Mouse (Mus musculus) spleen, postnatal 0 days (tissue): ENCODE data around the gene AC109138.7. TPM values are rescaled to one million over a fixed set of nuclear protein-coding genes. Genes with fewer than 3 reads are reported as not detected.

Experiments
- polyA plus RNA-seq: library from polyadenylated mRNA; unstranded; fragments of >200 nt; fragmentation: Nextera tagmentation; extraction: Ambion mirVana; gene quantifications from 2 replicates; pipeline ENCODE4 v1.2.1, GENCODE M21; 2015

The AC109138.7 gene
- polyA plus RNA-seq = not detected in 2 replicates

DNA sequence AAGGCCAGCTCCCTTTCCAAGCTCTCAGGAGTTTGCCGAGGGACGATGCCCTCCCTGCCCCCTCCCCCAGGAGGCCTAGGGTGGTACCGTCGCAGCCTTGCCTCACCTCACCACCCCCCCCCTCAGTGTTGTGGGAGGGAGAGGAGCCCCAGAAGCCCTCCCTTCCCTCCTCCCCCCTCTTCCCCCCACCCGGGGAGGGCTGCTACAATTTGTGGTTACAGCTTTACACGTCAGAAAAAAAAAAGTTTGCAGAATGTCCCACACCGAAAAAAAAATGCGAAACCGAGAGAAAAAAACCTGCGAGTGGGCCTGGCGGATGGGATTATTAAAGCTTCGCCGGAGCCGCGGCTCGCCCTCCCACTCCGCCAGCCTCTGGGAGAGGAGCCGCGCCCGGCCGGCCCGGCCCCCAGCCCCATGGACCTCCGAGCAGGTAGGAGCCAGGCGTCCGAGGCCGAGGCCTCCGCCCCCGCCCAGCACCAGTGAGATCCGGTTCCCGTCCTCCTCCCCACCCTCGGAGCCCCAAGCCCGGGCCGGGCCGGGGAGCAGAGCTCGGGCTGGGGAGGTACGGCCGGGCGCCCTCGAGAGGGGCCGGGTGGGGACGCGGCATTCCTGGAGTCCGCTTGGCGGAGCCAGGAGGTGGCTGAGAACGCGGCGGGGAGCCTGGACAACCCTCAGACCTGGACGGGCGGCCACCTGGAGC lies at the start of gene AC109138.7, which contains the start of gene Clcf1:
Gene AC109138.7, plus strand, starts transcription at position 287 of the 700 bp plus-strand sequence.
Gene Clcf1, plus strand, starts transcription at position 168 of the 700 bp plus-strand sequence.

DNA sequence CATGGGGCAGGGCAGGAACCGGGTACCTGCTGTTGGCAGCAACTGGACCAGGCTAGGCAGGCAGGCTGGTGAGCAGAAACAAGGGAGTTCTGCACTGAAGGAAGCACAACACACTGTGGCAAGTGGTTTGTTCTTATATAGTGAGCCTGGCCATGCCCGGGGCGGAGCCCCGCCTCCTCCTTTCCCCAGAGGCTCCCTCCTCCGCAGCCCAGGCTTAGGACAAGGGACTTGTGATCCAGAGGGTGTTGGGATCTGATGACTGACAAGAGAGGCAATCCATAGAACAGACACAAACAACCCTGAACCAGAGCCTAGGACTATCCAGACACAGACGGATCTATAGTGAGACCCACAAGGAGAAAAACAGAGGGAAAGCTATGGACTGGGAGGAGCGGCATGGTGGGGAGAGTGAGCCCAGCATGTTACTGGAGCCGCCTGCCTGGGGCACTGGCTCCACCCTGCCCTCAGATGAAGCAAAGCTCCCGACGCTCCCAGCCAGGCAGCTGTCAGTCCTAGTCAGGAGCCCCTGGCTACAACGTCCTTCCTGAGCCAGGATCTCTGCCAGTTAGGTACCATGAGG lies 38.7 kb upstream of the AC109138.7 start, which contains the start of gene Carns1:
Gene Carns1, minus strand, starts transcription at position 112 of the 580 bp plus-strand sequence.

GRCm38 (mm10) chr19:4190831-4191334 lies 23.3 kb upstream of the AC109138.7 start, which contains the start of gene Tbc1d10c:
Tbc1d10c (minus strand) TSS chr19:4191284.

DNA sequence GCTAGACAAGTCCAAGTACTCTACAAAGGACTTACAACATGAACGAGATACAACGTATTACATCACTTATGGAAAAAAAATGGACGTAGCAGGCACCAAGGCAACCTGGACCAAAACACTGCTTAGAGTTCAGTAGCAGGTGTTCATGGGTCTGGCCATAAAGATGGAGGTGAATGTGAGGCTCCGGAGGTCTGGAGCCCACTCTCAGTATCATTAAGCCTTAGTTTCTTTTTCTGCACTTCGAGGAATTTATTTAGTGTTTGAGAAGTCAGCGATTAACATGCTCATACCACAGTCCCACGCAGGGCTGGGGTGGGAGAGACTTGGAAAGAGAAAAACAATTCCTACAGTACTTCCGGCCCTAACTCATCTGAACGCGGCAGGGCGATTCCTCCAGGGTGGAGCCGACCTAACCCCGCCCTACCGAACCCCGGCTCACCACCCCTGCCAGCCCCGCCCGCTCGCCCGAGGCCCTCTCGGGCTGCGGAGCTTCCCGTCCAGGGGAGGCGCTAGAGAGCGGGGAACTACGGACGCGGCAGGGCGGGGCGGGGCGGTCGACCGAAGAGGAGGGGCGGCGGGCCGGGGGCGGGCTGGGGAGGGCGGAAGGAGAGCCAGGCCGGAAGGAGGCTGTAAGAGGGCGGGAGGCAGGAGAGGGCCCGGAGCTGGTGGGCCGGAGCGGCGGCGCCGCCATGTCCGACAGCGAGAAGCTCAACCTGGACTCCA lies 22.5 kb upstream of the AC109138.7 start, which contains the start of gene Ppp1ca:
Gene Ppp1ca, plus strand, starts transcription at position 538 of the 723 bp plus-strand sequence.

DNA sequence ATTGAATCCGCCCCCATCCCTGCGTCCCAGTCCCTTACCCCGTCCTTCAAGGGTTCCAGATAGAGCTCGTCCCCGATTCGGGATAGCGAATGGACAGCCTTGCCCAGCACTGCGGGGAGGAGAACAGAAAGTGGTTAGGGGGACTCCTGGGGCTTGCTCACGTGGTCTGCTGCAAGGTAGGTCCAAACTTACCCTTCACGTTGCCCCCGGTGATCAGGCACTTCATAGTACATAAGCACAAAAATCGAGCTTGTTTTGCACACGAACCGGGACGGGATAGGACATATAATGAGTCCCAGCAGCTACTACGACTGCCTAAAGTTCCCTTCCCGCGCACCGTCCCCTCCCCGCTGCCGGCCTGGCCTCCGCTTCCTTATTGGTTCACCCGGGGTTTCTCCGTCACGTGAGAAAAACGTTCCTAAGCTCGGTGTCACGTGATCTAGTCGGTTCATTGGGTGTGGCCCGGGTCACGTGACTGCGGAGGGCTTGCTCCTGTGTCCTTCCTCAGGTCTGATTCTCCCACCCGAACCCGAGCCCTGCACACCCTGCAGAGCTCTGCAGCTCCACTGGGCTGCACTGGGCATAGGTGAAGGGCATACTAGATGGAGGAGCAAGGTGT lies 12.8 kb upstream of the AC109138.7 start, which contains the start of gene Rad9a:
Gene Rad9a, minus strand, starts transcription at position 372 of the 619 bp plus-strand sequence.

DNA sequence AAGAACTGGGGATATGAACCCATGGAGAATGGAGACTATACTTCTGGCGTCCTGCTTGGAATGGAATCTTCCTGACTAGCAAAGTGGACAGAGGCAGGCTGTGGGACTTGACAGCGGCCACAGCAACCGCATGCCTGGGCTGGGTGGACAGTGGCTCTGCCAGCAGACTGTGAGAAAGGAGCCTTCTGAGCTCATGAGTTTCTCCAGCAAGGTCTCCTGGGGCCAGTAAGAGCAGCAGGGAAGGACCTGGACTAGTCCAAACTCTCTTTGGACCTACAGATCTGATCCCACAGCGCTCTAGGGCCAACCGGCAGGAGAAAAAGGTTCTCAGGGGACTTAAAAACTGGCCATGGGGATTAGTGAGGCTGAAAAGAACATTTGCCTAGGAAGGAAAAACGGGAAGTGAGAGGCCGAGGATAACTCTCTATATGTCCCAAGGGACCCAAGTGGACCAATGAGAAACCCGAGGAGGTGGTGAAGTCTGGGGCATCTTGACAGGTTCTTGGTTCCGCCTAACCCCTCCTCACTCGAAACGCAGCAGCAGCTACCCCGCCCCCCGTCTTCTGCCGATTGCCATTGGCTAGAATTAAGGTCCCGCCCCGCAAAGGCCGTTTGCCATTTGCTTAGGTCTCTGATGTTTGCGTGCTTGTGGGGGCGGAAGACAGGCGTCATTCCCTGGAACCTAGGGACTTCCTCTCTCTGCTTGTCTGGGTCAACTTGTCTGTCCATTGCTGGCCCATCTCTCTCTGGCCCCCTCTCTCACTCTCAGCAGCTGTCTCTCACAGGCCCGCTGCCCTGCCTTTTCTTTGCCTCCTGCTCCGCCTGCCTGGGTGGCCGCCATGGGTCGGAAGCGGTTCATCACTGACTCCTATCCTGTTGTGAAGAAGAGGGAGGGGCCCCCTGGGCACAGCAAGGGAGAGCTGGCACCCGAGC lies 17.4 kb downstream of the AC109138.7 start, which contains the start of gene Pold4:
Gene Pold4, plus strand, starts transcription at position 647 of the 933 bp plus-strand sequence.

GRCm38 (mm10) chr19:4268566-4269361 lies 54.6 kb downstream of the AC109138.7 start, which contains the start of gene Ssh3:
Ssh3 (minus strand) TSS chr19:4269180.

Other genes with a start within 250 kb of the AC109138.7 start
- gene Aldh3b2, start 242.0 kb upstream of the AC109138.7 start, polyA plus RNA-seq = 0.45 and 0.91 TPM in 2 replicates
- 7.9 and 9.8 TPM in 2 replicates for gene Acy3, start 227.8 kb upstream of the AC109138.7 start, polyA plus RNA-seq
- gene Tbx10, start 221.6 kb upstream of the AC109138.7 start, polyA plus RNA-seq = 0.06 TPM in 1 of 2 replicates, not detected in the other
- gene Nudt8, start 213.8 kb upstream of the AC109138.7 start, polyA plus RNA-seq = 20.8 and 22.9 TPM in 2 replicates
- 0.71 and 0.87 TPM in 2 replicates for gene Gm49405, start 213.7 kb upstream of the AC109138.7 start, polyA plus RNA-seq
- 1.3 and 1.6 TPM in 2 replicates for gene Doc2g, start 211.0 kb upstream of the AC109138.7 start, polyA plus RNA-seq
- 162 and 170 TPM in 2 replicates for gene Ndufv1, start 201.6 kb upstream of the AC109138.7 start, polyA plus RNA-seq
- 309 and 335 TPM in 2 replicates for gene Gstp1, start 176.4 kb upstream of the AC109138.7 start, polyA plus RNA-seq
- gene Gstp2, start 168.3 kb upstream of the AC109138.7 start, polyA plus RNA-seq = 7.4 and 12.0 TPM in 2 replicates
- 30.1 and 31.1 TPM in 2 replicates for gene Gstp3, start 154.8 kb upstream of the AC109138.7 start, polyA plus RNA-seq
- gene Cabp2, start 132.8 kb upstream of the AC109138.7 start, polyA plus RNA-seq = 0.19 TPM in 1 of 2 replicates, not detected in the other
- gene Cdk2ap2, start 117.2 kb upstream of the AC109138.7 start, polyA plus RNA-seq = 172 and 193 TPM in 2 replicates
- 16.6 and 22.5 TPM in 2 replicates for gene Pitpnm1, start 114.4 kb upstream of the AC109138.7 start, polyA plus RNA-seq
- gene Aip, start 88.5 kb upstream of the AC109138.7 start, polyA plus RNA-seq = 46.8 and 51.7 TPM in 2 replicates
- gene Gpr152, start 74.6 kb upstream of the AC109138.7 start, polyA plus RNA-seq = not detected in 2 replicates
- 0.34 and 0.51 TPM in 2 replicates for gene Cabp4, start 70.3 kb upstream of the AC109138.7 start, polyA plus RNA-seq
- gene Coro1b, start 65.7 kb upstream of the AC109138.7 start, polyA plus RNA-seq = 83.9 and 109 TPM in 2 replicates
- 54.1 and 74.8 TPM in 2 replicates for gene Ptprcap, start 60.8 kb upstream of the AC109138.7 start, polyA plus RNA-seq
- gene Rps6kb2, start 51.0 kb upstream of the AC109138.7 start, polyA plus RNA-seq = 30.1 and 37.0 TPM in 2 replicates
- gene Carns1, start 38.9 kb upstream of the AC109138.7 start, polyA plus RNA-seq = 2.5 and 3.6 TPM in 2 replicates
- gene Tbc1d10c, start 23.1 kb upstream of the AC109138.7 start, polyA plus RNA-seq = 26.1 and 34.7 TPM in 2 replicates
- 442 and 443 TPM in 2 replicates for gene Ppp1ca, start 22.3 kb upstream of the AC109138.7 start, polyA plus RNA-seq
- 17.5 and 19.7 TPM in 2 replicates for gene Rad9a, start 12.7 kb upstream of the AC109138.7 start, polyA plus RNA-seq
- 3.2 and 4.0 TPM in 2 replicates for gene Clcf1, start 119 bp upstream of the AC109138.7 start, polyA plus RNA-seq
- gene Pold4, start 17.5 kb downstream of the AC109138.7 start, polyA plus RNA-seq = 30.2 and 35.5 TPM in 2 replicates
- gene Ssh3, start 54.8 kb downstream of the AC109138.7 start, polyA plus RNA-seq = 4.7 and 6.3 TPM in 2 replicates
- 1.7 and 2.7 TPM in 2 replicates for gene Ankrd13d, start 68.8 kb downstream of the AC109138.7 start, polyA plus RNA-seq
- 23.0 and 33.3 TPM in 2 replicates for gene Grk2, start 91.9 kb downstream of the AC109138.7 start, polyA plus RNA-seq
- 19.6 and 20.3 TPM in 2 replicates for gene Kdm2a, start 183.9 kb downstream of the AC109138.7 start, polyA plus RNA-seq
- gene Rhod, start 225.1 kb downstream of the AC109138.7 start, polyA plus RNA-seq = 9.0 and 13.6 TPM in 2 replicates